Mouse (Mus musculus): Measurements from ENCODE around the gene Lsamp.

GRCm38 (mm10) chr16:41542641-41543040, 1558.5 kb downstream of the Lsamp start:
- no peak for TF ChIP-seq GATA1 (IDR thresholded peaks at IDR 0.05; ENCODE audit: borderline replicate concordance, low read length)
- no peak for TF ChIP-seq FLI1 (IDR thresholded peaks at IDR 0.05; ENCODE audit: low read length)
